Mouse (Mus musculus): Measurements from ENCODE around the gene Accs.

- TF ChIP-seq MAX (IDR thresholded peaks at IDR 0.05; ENCODE audit: low read length) = no peak
- TF ChIP-seq RCOR1 (conservative IDR thresholded peaks at IDR 0.05; ENCODE audit: low read depth, low read length) = no peak
- TF ChIP-seq USF1 (IDR thresholded peaks at IDR 0.05; ENCODE audit: low read depth, low read length) = no peak
Observed at GRCm38 (mm10) chr2:93783926-93784539, 65.7 kb downstream of the Accs start.
